Mouse (Mus musculus) stomach, postnatal 0 days (tissue): Measurements from ENCODE around the gene Cdiptos.

Experiments used
- CTCF ChIP-seq: IDR thresholded peaks from 2 replicates; pipeline ENCODE4 v1.5.1; 2016; ENCODE audit warnings: antibody characterized with exemption, low read depth, mild to moderate bottlenecking, moderate library complexity
- EP300 ChIP-seq: optimal IDR thresholded peaks from 2 replicates; pipeline ENCODE3; 2016; ENCODE audit warnings: antibody characterized with exemption

- no peak for TF ChIP-seq CTCF
- TF ChIP-seq EP300 = no peak
These were observed 43.2 kb downstream of the Cdiptos start for GRCm38 (mm10) chr7:126932652-126933051.
